Mouse (Mus musculus) cerebellum, postnatal 14 days (tissue): Measurements from ENCODE around the gene Mboat7.
"Not testable (repeated sequence)": the region's sequence is repeated elsewhere in the genome, so short reads cannot be mapped to it uniquely, and the experiment has no call there.

Experiments
- DNase-seq, 2 experiments: peaks; one replicate each; pipeline ENCODE4 v3.0.0; 2021; ENCODE audit warnings: mixed read lengths in 2 of 2

Gene Mboat7

DNA sequence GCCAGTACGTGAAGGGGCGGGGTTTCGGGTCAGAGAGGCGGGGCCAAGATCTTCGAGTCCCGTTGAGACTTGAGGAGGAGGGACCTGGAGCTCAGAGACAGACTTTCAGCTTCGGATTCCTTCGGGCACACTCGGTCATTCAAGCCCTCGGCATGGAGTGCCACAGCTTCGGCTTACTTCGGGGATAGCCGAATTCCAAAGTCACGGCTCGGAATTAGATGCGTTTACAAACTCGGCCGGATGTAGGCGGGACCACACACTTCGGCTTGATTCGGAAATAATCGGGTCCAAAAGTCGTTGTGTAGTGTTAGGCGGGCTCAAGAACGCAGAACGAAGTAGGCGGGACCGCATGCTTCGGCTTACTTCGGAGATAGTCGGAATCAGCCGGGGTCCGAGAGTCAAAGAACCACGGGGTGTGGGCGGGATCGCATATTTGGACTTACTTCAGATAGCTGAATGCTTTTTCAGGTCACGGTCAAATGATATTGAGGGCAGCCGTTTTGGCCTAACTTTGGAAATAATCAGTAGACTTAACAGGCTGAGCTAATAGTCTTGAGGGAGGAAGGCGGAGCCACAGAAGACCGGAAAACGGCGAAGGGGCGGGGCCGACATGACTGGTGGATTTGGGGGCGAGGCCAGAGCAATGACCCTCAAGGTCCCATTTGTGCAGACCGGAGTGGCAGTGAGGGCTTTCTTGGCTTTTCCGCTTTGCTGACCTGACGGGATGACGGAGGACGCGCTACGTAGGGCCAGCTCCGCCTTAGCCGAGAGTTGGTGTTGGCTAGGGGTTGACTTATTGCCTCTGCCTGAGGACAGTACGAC lies at the start of gene Mboat7:
Gene Mboat7 (minus strand): TSS at position 537 of the 822 bp plus-strand sequence.
- DNase-seq = peak; percentile 98 to 99

DNA sequence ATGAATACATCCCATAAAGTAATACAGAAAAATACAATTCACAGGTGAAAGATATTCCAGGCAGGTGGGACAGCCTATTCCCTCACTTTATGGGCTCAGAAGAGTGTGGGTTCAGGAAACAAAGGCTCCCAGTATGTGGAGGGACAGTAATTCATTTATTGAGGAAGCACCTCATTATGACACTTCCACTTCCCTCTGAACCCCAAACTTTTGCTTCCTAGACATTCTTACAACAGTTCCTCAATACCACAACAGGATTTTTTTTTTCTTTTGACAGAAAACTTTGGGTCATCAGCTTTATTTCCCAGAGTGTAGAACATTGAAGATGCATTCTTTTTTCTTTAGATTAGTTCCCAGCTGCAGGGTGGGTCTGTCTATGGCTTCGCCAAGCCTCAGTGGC lies 39.4 kb upstream of the Mboat7 start:
- not testable (repeated sequence) for DNase-seq

DNA sequence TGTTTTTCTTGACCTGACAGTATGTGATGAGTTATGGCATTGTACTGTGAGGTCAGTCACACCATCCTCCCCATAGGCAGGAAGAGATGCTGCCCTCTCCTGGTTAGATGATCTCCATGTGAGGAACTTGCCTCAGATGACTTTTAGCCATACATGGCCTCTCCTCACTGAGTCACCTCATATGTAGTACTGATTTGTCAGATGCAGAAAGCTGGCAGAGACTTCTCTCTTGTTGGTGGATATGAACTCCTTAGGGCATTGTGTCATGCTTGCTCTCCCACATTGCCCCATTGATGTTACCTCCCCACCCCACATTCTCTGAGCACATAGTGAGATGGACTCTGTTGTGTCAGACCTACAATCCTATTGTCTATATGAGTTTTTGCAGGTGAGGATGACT lies 32.1 kb upstream of the Mboat7 start:
- not testable (repeated sequence) for DNase-seq

DNA sequence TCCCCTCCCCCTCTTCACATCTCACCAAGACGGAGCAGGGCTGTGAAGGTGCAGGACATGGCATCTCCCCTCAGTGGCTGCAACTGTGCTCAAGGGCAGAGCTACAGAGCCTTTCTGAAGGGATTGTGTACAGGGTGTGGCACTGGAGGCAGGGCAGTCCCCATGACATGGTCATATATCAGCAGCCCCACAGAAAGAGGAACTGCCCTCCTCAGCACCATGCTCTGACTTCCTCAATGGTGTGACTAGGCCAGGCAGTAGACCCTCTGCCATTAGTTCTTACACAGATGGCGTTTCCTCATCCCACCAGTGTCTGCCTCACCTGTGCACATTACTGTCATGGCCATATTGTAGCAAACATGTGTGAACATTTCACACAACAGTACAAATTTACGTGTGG lies 26.9 kb upstream of the Mboat7 start, which contains the start of gene Pirb:
Gene Pirb (minus strand): TSS at position 124 of the 400 bp plus-strand sequence.
- not testable (repeated sequence) for DNase-seq

DNA sequence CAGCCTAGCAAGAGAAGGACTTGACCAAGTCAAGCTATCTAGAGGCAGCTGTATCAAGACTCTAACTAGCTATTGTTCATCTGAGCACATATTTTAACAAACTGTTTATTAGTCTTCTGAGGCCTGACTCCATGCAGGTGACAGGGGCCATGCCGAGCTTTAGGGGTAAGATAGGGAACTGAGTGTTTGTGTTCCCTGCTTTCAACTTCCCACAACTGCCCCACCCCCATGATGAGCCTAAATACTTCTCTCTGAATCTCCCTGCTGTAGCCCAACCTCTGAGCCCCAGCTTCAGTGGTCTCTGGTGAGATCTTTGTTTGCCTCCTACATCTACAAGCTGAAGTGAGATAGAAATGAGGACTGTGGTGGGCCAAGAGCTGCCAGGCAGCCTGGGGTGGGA lies 21.9 kb upstream of the Mboat7 start:
- DNase-seq = peak in 1 of 2 experiments; percentile 0

DNA sequence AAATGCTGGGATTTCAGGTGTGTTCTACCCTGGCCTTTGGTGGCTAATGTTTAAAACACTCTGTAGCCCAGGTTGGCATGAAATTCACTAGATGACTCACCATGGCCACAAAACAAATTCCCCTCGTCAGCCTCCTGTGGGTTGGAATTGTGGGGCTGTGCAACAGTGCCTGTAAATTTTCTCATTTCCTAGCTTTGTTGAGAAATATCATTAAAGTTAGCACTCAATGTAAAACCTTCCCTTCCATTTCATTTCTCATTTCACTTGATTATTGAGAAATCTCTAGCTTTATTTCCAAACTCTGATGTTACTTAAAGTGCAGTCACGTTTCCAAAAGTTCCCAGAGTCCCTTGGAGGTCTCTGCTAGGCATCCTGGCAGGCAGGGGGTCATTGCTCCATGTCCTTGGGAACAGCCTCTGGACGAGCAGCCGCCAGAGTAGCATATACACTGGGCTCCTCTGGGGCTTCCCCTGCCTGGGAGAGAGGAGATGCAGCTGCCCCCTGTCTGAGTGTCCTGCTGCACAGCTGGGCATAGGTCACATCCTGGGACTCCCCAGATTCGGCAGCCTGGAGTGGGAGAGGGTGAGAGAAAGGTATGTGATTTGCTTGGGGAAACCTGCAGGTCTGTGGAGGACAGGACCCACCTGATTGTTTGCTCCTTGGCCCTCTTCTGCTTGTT lies 19.1 kb upstream of the Mboat7 start:
- peak in 1 of 2 experiments; percentile 0 for DNase-seq

DNA sequence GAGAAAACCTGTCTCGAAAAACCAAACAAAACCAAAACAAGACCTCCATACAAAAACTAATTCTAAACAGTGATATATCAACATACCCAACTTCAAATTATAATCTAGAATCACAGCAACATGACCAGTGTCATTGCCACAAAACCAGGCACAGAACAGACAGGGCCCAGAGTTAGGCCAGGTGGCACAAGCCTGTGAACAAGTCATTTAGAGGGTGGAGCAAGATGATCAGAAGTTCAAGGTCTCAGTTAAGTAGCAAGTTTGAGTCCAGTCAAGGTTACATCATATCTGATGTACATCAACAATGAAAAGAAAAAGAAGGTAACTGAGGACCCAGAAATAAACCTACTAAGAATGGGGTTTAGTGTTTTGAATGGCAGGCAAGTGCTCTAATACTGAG lies 15.7 kb upstream of the Mboat7 start:
- no peak for DNase-seq

DNA sequence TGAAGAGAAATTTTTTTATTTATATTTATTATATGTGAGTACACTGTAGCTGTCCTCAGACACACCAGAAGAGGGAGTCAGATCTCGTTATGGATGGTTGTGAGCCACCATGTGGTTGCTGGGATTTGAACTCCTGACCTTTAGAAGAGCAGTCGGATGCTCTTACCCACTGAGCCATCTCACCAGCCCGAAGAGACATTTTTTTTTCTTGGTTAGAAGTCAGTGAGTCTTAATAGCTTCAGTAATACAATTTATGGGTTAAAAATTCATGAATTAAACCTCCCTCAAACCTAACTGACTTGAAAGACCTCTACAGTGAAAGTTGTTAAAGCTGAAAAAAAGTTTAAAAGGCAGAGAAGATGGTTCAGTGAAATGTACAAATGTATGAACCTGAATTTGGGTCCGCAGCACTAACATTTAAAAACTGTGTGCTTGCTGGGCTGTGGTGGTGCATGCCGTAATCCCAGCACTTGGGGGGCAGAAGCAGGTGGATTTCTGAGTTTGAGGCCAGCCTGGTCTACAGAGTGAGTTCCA lies 15.2 kb upstream of the Mboat7 start:
- DNase-seq = not testable (repeated sequence)

DNA sequence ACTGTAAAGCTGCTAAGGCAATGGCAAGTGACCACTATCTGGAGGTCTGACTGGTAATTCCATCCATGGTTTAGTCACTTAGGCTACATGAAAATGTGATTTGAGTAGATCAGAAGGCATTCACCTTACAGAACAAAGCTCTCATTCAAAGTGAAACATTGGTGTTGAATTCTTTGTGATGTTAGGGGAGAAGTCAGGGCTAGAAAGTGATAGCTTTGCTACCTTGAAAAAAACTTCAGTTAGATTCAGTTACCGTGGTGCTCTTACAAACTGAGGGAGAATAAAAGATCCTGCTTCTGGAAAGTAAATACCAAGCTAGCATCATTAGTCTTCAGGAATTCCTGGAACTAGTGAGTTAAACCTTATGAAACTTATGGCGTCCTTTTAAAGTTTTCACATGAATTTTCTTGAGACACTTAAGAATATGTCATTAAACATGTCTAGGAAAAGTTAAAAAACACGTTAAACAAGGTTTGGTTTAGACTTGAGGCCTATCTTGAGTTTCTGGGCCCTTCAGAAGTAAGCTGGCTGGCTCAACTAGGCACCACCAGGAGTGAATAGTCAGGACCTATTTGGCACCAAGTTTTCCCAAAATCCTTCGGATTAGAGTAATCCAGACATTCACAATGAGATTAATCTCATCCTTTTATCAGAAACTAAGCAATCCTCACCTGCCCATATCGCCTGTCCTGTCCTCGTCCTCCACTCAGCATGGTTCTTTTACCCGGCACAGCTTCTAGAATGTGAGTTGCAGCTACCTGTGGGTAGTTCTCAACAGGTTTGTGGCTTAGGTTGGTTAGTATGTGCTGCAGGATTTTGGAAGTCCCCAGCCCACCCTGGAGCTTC lies 14.5 kb upstream of the Mboat7 start:
- DNase-seq = no peak

DNA sequence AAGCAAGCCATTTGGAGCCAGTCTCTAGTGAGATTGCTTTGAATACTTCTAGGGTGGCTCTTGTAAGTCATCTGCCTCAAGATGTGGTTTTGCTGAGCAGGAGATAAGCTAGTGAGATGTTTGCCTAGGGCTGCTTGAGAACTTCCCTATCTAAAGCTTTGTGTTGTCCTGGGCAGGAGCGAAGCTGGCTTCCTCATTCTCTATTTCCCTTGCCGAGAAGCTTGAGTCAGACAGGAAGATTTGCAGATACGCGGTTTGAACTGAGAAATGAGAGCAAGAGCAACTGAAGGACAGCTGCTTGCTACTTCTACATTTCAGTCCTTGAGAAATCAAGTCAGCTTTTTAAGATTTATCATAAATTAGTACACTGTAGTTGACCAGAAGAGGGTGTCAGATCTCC lies 13.7 kb upstream of the Mboat7 start:
- DNase-seq = no peak

DNA sequence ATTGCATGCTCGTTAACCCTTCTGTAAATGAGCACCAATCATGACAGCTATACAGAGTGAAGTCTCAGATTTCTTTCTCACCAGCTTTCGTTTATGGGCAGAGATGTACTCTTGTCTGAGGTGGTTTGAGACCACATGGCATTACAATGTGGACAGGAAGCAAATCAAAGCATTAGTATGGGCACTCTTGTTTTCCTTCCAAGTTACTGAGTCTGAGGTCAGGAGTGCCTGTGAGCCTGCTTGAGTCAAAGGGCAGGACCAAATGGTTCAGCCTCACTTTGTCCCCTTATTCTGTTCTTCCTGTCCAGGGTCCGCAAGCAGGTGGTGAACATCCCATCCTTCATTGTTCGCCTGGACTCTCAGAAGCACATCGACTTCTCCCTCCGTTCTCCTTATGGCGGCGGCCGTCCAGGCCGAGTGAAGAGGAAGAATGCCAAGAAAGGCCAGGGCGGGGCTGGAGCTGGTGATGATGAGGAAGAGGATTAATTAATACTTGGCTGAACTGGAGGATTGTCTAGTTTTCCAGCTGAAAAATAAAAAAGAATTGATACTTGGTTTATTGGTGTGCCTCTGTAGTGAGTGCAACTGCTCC lies 13.1 kb upstream of the Mboat7 start:
- DNase-seq = no peak

DNA sequence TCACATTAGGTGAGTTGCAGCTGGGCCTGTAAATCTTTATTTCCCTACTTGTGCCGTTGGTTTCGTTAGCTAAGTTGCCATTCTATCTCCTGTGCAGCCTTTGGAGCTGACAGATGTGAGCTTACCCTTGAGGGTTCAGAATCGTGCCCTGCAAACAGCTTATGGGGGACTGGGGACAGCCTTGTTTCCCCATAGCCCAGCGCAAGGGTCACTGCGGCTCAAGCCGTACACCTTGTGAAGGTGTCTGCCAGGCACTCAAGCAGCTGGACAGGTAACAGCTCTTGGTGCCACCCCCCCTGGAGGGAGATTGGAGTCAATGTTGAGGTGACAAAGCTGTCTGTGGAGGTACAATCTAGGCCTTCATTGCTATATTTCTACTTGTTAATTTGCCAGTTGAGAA lies 12.6 kb upstream of the Mboat7 start:
- peak in 1 of 2 experiments; percentile 7 for DNase-seq

DNA sequence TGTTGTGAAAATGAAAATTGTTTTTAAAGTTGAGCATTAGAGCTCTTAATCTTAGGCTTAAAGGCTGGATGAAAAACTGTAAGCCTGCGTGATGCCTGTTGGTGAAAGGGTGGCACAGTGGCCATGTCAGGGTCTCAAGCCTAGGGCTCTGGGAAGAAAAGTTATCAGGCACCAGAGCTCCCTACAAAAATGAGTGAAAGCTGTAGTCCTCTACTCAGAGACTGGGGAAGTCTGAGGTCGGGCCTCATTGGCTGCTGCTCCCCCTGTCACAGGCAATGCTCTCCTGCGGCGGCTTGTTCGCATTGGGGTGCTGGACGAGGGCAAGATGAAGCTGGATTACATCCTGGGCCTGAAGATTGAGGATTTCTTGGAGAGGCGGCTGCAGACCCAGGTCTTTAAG lies 12.1 kb upstream of the Mboat7 start:
- DNase-seq = peak in 1 of 2 experiments; percentile 11

DNA sequence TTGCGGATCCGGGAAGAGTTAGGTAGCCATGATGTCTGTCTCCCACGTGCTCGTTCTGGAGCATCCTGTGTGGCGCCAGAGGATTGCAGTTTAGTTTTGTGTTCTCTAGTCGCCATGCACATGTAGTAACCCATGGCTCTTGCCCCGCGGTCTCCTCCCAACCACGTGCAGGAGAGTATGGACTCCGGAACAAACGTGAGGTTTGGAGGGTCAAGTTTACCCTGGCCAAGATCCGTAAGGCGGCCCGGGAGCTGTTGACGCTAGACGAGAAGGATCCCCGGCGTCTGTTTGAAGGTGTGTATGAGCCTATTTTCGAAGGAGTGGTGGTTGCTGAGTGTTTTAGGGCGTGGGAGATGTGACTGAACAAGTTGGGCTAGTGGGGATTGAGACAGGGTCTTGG lies 11.2 kb upstream of the Mboat7 start:
- no peak for DNase-seq

DNA sequence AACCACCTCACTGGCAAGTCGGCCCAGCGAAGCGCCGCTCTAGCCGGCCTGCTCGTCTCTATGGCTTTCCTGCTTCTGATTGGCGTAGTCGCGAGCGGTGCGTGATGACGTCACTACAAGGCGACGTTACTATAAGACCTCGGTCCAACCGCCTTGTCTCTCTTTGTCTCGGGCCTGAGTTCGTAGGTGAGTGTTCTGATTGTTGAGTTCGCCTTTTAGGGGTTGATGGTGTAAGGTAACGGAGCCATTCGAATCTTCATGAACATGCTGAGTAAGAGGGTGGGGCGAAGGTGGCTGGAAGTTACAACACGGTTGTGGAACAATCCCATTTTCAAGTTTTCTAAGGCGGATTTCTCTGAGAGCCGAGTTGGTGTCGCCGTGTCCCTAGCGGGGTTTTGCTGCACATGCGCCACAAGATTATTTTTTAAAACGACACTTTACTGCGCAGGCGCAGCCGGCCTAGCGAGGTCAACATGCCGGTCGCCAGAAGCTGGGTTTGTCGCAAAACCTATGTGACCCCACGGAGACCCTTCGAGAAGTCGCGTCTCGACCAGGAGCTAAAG lies 10.6 kb upstream of the Mboat7 start, which contains the start of gene Rps9:
Gene Rps9 (plus strand): TSS at position 115 of the 563 bp plus-strand sequence.
- DNase-seq = peak; percentile 98

DNA sequence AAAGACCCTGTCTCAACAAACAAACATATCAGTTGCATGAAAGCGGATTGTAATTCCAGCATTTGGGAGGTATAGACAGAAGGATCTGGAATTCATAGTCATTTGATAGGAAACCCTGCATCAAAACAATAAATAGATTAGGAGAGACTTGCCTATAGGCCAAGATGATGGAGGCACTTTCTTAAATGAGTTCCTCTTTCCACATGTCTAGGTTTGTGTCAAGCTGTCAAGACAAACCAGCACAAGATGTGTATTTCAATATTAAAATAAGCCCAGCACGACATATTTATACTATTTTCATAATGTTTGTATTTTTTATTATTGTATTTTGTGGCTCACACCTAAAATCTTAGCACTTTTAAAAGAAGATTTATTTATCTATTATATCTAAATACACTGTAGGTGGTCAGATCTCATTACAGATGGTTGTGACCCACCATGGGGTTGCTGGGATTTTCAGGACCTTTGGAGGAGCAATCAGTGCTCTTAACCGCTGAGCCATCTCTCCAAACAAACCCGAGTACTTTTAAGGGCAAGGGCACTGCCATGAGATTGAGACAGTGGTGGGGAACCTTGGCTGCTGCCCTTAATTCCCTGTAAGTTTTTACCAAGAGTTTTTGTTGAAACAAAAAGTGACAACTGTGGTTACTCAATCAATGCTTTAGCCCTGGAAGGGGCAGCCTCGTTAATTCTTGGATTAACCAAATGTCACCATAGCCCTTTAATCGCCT lies 10.0 kb upstream of the Mboat7 start:
- DNase-seq = no peak

DNA sequence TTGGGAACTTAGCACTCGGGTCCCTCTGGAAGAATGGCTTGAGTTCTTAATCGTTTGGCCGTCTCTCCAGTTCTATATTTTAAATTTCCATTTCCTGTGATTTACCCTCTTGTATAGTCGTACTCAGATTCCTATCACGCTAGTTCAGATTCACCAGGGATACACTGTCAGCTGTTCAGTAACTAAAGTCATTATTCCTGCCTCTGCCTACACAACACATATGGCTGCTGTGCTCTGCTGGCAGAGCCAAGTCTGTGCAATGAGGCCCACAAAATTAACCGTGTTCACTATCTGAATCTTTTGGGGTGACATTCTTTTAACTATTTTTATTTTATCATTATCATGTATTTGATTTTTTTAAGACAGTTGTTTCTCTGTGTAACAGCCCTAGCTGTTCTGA lies 5.1 kb upstream of the Mboat7 start:
- DNase-seq = no peak

DNA sequence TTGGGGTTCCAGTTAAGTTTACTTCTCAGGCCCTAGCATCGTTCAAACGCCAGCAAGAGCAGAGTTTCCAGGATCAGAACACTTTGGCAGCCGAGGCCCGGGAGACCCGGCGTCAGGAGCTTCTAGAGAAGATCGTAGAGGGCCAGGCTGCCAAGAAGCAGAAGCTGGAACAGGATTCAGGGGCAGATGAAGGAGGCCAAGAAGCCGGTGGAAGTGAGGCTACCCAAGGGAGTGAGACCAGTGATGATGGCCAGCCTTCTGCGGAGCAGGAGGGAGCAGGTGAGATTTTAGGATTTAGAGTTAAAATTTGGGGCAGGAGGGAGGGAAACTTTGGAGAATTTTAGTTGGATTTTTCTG lies 1.6 kb upstream of the Mboat7 start:
- peak; percentile 38 to 41 for DNase-seq

DNA sequence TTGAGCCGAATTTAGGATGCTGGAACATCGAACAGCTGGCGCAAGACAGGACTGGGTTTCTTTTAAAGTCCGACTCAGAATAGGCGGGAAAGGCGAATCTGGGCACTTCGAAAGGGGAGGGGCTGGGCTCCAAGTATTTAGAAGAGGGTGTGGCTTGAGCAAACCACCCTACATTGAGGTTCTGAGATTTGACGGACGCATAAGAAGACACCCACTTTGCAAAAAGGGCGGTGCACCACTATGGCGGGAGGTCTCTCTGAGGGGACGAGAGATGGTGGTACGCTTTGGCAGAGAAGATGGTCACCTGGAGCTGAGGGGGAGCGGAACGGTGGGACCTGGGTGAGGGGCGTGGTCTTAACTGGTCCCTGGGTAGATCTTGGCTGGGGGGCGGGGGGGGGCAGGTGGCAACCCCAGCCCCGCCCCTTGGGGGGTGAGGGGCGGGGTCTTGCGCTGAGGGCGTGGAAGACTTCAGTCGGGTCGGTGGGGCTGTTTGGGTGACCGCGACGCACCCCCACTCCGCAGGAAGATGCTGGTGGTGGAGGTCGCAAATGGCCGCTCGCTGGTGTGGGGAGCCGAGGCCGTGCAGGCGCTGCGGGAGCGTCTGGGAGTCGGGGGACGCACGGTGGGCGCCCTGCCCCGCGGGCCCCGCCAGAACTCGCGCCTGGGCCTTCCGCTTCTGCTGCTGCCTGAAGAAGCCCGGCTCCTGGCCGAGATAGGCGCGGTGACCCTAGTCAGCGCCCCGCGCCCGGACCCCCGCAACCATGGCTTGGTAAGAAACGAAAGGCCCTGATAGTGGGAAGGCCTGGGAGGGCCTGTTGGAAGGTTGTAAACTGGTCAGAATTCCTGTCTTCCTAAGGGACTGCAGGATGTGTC lies 989 bp upstream of the Mboat7 start:
- peak; percentile 58 to 67 for DNase-seq

DNA sequence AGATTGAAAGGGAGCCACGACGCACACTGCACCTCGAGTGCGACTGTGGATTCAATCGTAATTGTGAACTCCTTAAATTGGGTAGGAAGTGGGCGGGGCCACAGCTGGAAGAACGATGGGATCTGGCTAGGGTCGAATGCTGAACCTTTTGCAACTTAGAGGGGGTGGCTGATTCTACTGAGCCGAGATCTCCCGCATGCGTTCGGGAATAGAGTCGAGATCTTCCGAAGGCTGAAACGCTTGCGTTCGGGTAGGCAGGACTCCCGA lies 419 bp upstream of the Mboat7 start:
- no peak for DNase-seq
